Mouse (Mus musculus) layer of hippocampus, postnatal 14 days (tissue): Measurements from ENCODE around the gene Vps35l. TPM values are rescaled to one million over a fixed set of nuclear protein-coding genes. Genes with fewer than 3 reads are reported as not detected.

Source experiments
- DNase-seq, 2 experiments: peaks; one replicate each; pipeline ENCODE4 v3.0.0; 2021 to 2022; ENCODE audit warnings: low spot score in 2 of 2, mixed read lengths in 1 of 2
- long read RNA-seq, 2 experiments: library from polyadenylated mRNA; stranded (forward); transcript quantifications; one replicate each; pipeline ENCODE4 v2.0.0; 2021
- total RNA-seq, 2 experiments: library from RNA; stranded (reverse); gene quantifications; 2 replicates each; pipeline ENCODE4 v1.2.3; 2021

The Vps35l gene
- total RNA-seq, result 10 to 100 TPM; 59.5 to 61.9 TPM
- long read RNA-seq, experiment 1, full-length matches to known transcripts, result 58 of 81 reads
- long read RNA-seq, experiment 1, partial matches to known transcripts, result 11 of 81 reads
- long read RNA-seq, experiment 1, other reads (novel, unspliced or antisense), result 12 of 81 reads
- long read RNA-seq, experiment 2, full-length matches to known transcripts, result 66 of 86 reads
- long read RNA-seq, experiment 2, partial matches to known transcripts, result 5 of 86 reads
- long read RNA-seq, experiment 2, other reads (novel, unspliced or antisense), result 15 of 86 reads

GRCm38 (mm10) chr7:118739975-118740531 is at the start of gene Vps35l:
Gene Vps35l, plus strand, starts transcription at chr7:118740226.
- DNase-seq, result peak; percentile 69 to 88

DNA sequence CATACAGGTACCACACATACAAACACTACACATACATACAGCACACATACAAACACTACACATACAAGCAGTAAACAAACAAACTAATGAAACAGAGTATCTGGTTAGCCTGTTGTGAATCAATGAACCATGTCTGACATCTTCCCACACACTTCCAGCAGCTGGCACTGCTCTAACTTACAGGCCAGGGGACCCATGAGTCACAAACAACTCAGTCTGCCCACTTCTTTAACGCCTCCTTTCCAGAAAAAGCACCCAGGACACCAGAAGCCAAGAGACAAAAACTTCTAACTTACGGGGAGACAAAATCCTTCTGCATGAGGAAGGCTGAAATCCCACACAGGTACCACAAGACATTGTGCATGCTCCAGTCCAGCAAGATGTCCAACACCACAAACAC is 48.7 kb upstream of the Vps35l start:
- DNase-seq, result no peak

DNA sequence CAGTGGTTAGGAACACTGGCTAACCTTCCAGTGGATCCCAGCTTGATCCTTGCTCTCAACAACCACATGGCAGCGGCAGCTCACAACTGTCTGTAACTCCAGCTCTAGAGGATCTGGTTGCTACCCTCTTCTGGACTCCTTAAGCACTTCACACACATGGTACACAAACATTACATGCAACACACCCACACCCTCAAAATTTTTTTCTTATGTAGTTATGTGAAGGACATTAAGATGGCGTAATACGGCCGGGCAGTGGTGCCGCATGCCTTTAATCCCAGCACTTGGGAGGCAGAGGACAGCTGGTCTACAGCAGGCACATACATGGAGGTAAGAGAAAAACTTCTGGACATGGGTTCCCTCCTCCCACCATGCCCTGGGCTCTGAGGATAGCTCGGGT is 43.9 kb upstream of the Vps35l start:
- no peak for DNase-seq

GRCm38 (mm10) chr7:118697168-118697567 is 42.9 kb upstream of the Vps35l start:
- no peak for DNase-seq

- DNase-seq, result no peak
These were observed 41.1 kb upstream of the Vps35l start for GRCm38 (mm10) chr7:118698882-118699281.

GRCm38 (mm10) chr7:118703144-118703561 is 36.9 kb upstream of the Vps35l start:
- no peak for DNase-seq

DNA sequence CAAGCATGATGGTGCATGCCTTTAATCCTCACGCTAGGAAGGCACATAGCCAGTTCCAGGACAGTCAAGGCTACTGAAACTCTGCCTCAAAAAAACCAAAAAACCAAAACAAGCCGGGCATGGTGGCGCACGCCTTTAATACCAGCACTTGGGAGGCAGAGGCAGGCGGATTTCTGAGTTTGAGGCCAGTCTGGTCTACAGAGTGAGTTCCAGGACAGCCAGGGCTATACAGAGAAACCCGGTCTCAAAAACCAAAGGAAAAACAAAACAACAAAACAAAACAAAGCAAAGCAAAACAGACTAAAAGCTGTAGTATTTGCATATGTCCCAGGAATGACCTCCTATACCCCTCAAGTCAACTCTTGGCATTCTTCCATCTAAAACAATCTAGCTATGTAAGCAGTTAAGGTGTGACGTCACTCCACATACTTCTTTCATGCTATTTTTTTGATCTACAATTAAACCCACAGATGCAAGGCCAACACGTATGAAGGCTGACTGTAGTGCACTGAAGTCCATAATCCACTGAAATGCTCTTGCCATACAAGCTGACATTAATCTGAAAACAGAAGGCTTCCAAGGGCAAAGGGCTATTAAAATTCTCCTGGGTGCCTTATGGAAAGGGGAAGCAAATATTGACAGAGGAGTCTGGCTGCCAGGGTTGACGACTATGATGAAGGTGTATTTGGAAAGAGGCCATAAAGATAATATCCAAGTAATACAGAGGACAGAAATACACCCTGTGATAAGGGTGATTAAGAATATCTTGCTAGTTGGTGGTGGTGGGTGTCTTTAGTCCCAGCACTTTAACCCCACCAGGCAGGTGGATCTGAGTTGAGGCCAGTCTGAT is 35.8 kb upstream of the Vps35l start:
- DNase-seq, result no peak

- DNase-seq, result peak; percentile 92 to 94
These were observed 34.7 kb upstream of the Vps35l start, which contains the start of gene Gde1 for GRCm38 (mm10) chr7:118705101-118705961. Gene Gde1, minus strand, starts transcription at chr7:118705778.

DNA sequence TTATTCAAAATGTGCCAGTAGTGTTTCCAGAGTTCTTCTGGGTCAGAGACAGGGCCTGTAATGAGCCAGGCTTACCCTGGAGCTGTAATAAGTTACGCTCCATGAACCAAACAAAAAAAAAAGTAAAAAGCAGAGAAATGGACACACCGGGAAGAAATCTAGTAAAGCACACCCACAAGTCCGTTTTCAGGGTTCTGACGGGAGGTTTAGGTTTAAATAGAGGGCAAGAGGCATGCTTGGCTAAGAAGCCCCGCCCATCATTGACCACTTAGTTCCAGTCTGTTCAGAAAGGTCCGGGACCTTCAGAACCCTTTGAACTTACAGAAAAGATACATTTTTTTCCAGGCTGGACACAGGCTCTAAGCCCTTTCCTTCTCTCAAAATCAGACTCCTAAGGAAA is 34.0 kb upstream of the Vps35l start:
- no peak for DNase-seq

- no peak for DNase-seq
These were observed 33.5 kb upstream of the Vps35l start for GRCm38 (mm10) chr7:118706488-118706887.

- DNase-seq, result no peak
These were observed 32.8 kb upstream of the Vps35l start for GRCm38 (mm10) chr7:118707216-118707615.

DNA sequence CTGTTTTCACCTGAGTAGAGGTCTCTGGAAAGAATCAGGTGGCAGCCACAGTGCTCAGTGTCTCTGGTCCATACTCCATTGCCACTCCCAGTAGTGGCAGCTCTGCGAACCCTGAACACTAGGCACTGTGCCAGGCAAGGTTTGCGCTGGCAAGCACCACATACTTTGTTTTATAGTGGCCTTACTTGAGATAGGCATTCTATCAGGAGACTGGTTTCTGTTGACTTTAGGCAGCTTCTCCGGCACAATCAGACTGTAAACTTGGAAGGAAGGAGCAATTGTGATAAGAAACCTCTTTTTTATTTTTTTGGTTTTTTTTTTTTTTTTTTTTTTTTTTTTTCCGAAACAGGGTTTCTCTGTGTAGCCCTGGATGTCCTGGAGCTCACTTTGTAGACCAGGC is 32.0 kb upstream of the Vps35l start:
- DNase-seq, result no peak

DNA sequence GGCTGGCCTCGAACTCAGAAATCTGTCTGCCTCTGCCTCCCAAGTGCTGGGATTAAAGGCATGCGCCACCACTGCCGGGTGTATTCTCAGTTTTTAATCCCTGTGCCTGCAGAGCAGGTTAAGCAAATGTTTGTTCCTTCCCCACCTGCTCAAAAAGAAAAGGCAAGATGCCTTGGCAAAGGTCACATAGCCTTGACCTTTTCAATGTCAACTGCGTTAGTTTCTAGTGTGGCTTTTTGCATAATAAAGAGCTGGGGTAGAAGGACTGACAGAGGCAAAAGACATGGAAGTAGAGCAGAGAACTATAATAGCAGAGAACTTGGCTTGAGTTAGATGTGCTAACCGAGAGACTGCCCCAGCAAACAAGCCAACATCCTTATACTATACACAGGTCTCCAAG is 29.2 kb upstream of the Vps35l start:
- DNase-seq, result no peak

DNA sequence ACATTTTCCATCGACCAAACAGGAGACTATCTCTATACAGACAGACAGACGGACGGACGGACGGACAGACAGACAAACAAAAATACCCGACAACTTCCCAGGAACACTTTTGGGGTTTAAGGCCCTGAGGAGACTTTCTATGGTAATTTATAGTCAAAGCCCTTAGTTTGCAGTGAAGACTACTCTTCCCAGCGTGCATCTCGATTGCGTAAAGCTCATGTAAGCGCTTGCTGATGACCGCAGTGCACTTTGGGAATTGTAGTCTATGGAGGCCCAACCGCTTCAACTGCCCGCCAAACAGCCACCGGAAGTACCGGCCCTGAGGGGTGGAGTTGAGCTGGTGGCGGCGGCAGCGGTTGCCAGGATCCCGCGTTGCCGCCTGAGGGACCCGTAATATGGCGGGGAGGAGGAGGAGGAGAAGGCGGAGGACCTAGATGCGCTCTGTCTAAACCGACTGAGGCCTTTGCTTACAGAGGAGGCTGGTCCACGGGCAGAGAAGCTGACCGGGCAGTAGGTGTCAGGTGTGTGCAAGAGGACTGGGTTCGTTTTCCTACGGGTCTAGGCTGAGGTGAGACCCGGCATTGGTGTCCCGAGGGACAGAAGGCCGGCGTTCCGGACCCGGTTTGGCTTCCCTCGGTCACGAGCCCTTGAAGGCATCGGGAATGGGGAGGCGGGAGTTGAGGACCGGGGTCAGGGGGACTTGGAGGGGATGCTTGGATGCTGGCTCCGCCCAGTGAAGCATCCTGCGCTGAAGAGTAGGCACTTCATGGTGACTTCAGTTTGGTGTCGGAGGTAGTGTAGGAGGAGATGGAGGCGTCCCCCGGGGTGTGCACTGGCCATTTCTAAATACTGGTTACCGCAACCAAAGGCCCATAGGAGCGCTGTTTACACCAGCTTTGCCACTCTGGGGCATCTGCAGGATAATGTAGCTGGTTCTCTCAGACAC is 27.5 kb upstream of the Vps35l start, which contains the start of gene Ccp110:
TSS of gene Ccp110 (plus strand) at position 325 of the 946 bp plus-strand sequence.
- peak; percentile 90 to 97 for DNase-seq

GRCm38 (mm10) chr7:118714873-118715272 is 25.2 kb upstream of the Vps35l start:
- DNase-seq, result no peak

DNA sequence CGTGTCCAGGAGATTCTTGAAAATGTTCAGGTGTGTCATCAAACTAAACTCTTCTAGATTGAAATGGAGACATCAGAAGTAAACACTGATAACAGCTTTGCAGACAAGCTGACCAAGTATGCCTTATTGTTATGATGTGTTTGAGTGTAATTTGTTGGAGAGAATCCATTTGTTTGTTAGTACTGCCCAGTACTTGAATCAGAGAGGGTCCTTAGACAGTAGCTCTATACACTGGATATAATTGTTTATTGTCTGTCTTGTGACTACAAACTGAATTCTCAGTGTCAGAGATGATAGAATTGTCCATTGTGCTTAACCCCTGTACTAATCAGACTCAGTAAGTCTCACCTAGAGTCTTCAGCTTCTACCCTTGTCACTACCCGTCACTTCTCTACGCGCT is 22.0 kb upstream of the Vps35l start:
- DNase-seq, result no peak

GRCm38 (mm10) chr7:118723927-118724326 is 16.1 kb upstream of the Vps35l start:
- no peak for DNase-seq

GRCm38 (mm10) chr7:118725459-118725858 is 14.6 kb upstream of the Vps35l start:
- no peak for DNase-seq

- DNase-seq, result no peak
These were observed 11.0 kb upstream of the Vps35l start for GRCm38 (mm10) chr7:118728846-118729587.
